Mouse (Mus musculus) MEL (cell line): ENCODE measurements around the gene Arf6. TPM values are rescaled to one million over a fixed set of nuclear protein-coding genes. Genes with fewer than 3 reads are reported as not detected.
A peak's percentile ranks its signal among the peaks of the same experiment; 100 is the strongest.

Source experiments
- DNase-seq: peaks from one replicate; pipeline ENCODE4 v3.0.0; 2011; ENCODE audit warnings: low read depth, low spot score
- H3K27ac ChIP-seq: 2 replicates; pipeline ENCODE4 v1.5.1; 2012; ENCODE audit warnings: low read depth, mild to moderate bottlenecking, control low read depth, low read length, moderate library complexity; ENCODE audit not compliant: control insufficient read depth
- H3K27me3 ChIP-seq, 2 experiments: fragments of 150-350 bp in 1 of 2; sonication (generic) in 1 of 2; 2 replicates each; pipeline ENCODE4 v1.6.1; 2012; ENCODE audit warnings: low read length in 2 of 2, mild to moderate bottlenecking in 2 of 2, improper control_type of control experiment in 1 of 2, moderate library complexity in 1 of 2; ENCODE audit not compliant: insufficient read depth in 2 of 2, control insufficient read depth in 1 of 2
- H3K36me3 ChIP-seq, 2 experiments: 2 replicates each; pipeline ENCODE4 v1.6.1; 2012 to 2014; ENCODE audit warnings: low read length in 2 of 2, improper control_type of control experiment in 1 of 2, inconsistent platforms in 1 of 2, mild to moderate bottlenecking in 1 of 2; ENCODE audit not compliant: insufficient read depth in 2 of 2, control insufficient read depth in 1 of 2
- H3K4me1 ChIP-seq, 2 experiments: fragments of 150-350 bp in 1 of 2; sonication (generic) in 1 of 2; 2 replicates each; pipeline ENCODE4 v1.6.1; 2012; ENCODE audit warnings: low read length in 2 of 2, improper control_type of control experiment in 1 of 2, mild to moderate bottlenecking in 1 of 2; ENCODE audit not compliant: insufficient read depth in 2 of 2, control insufficient read depth in 1 of 2
- H3K4me3 ChIP-seq, 2 experiments: fragments of 150-350 bp in 1 of 2; sonication (generic) in 1 of 2; 2 replicates each; pipeline ENCODE4 v1.5.1; 2012; ENCODE audit warnings: low read depth in 2 of 2, low read length in 2 of 2, mild to moderate bottlenecking in 2 of 2, moderate library complexity in 2 of 2, control low read depth in 1 of 2, improper control_type of control experiment in 1 of 2; ENCODE audit not compliant: control insufficient read depth in 1 of 2, insufficient read depth in 1 of 2
- H3K79me2 ChIP-seq: 2 replicates; pipeline ENCODE4 v1.6.1; 2012; ENCODE audit warnings: mild to moderate bottlenecking, low read length, moderate library complexity; ENCODE audit not compliant: control insufficient read depth, poor library complexity, insufficient read depth
- H3K9ac ChIP-seq: 2 replicates; pipeline ENCODE4 v1.6.1; 2012; ENCODE audit warnings: low read depth, mild to moderate bottlenecking, control low read depth, low read length, moderate library complexity; ENCODE audit not compliant: control insufficient read depth, poor library complexity, severe bottlenecking
- H3K9me3 ChIP-seq: fragments of 150-350 bp; sonication (generic); replicated peaks from 2 replicates; pipeline ENCODE4 v1.6.1; 2012; ENCODE audit warnings: mild to moderate bottlenecking, low read length, improper control_type of control experiment, moderate library complexity; ENCODE audit not compliant: insufficient read depth
- BHLHE40 ChIP-seq: IDR thresholded peaks from 2 replicates; pipeline ENCODE4 v1.6.1; 2012; ENCODE audit warnings: low read depth, mild to moderate bottlenecking, inconsistent platforms, low read length, improper control_type of control experiment, borderline replicate concordance
- CTCF ChIP-seq, 3 experiments: IDR thresholded peaks in 2 of 3; conservative IDR thresholded peaks in 1 of 3; 2 replicates each; pipeline ENCODE4 v1.5.1; 2011 to 2012; ENCODE audit warnings: low read length in 3 of 3, low read depth in 2 of 3, mild to moderate bottlenecking in 2 of 3, improper control_type of control experiment in 1 of 3, inconsistent platforms in 1 of 3, mixed read lengths in 1 of 3, moderate library complexity in 1 of 3; ENCODE audit not compliant: control insufficient read depth in 1 of 3, insufficient read depth in 1 of 3, poor library complexity in 1 of 3, severe bottlenecking in 1 of 3
- E2F4 ChIP-seq: IDR thresholded peaks from 2 replicates; pipeline ENCODE4 v1.6.1; 2011; ENCODE audit warnings: low read depth, low read length, improper control_type of control experiment, borderline replicate concordance
- ETS1 ChIP-seq: IDR thresholded peaks from 2 replicates; pipeline ENCODE4 v1.6.1; 2012; ENCODE audit warnings: low read depth, mild to moderate bottlenecking, inconsistent platforms, low read length, improper control_type of control experiment, moderate library complexity
- KAT2A ChIP-seq: conservative IDR thresholded peaks from 2 replicates; pipeline ENCODE4 v1.6.1; 2012; ENCODE audit warnings: low read depth, low read length, improper control_type of control experiment, inconsistent platforms
- MAFK ChIP-seq: IDR thresholded peaks from 2 replicates; pipeline ENCODE4 v1.6.1; 2011; ENCODE audit warnings: low read depth, mild to moderate bottlenecking, low read length, improper control_type of control experiment, borderline replicate concordance
- MAX ChIP-seq: IDR thresholded peaks from 2 replicates; pipeline ENCODE4 v1.6.1; 2011; ENCODE audit warnings: low read length, improper control_type of control experiment
- MAZ ChIP-seq: IDR thresholded peaks from 2 replicates; pipeline ENCODE4 v1.6.1; 2012; ENCODE audit warnings: low read depth, mild to moderate bottlenecking, inconsistent platforms, low read length, improper control_type of control experiment
- MYC ChIP-seq: IDR thresholded peaks from 2 replicates; pipeline ENCODE4 v1.6.1; 2011; ENCODE audit warnings: low read depth, mild to moderate bottlenecking, low read length, improper control_type of control experiment, moderate library complexity
- NRF1 ChIP-seq: IDR thresholded peaks from 2 replicates; pipeline ENCODE4 v1.6.1; 2014; ENCODE audit warnings: low read depth, mild to moderate bottlenecking, inconsistent platforms, low read length, improper control_type of control experiment, moderate library complexity; ENCODE audit not compliant: poor library complexity, insufficient read depth, severe bottlenecking
- POLR2A ChIP-seq, 2 experiments: IDR thresholded peaks; 2 replicates each; pipeline ENCODE4 v1.6.1; 2011 to 2012; ENCODE audit warnings: low read length in 2 of 2, mild to moderate bottlenecking in 2 of 2, control low read depth in 1 of 2, improper control_type of control experiment in 1 of 2, low read depth in 1 of 2, moderate library complexity in 1 of 2; ENCODE audit not compliant: control insufficient read depth in 1 of 2, insufficient read depth in 1 of 2, poor library complexity in 1 of 2
- POLR2AphosphoS2 ChIP-seq: IDR thresholded peaks from 2 replicates; pipeline ENCODE4 v1.6.1; 2011; ENCODE audit warnings: low read length, improper control_type of control experiment
- SIN3A ChIP-seq: IDR thresholded peaks from 2 replicates; pipeline ENCODE4 v1.6.1; 2012; ENCODE audit warnings: low read length, improper control_type of control experiment, inconsistent platforms
- SMC3 ChIP-seq: IDR thresholded peaks from 2 replicates; pipeline ENCODE4 v1.6.1; 2011; ENCODE audit warnings: low read depth, low read length, improper control_type of control experiment
- TBP ChIP-seq: IDR thresholded peaks from 2 replicates; pipeline ENCODE4 v1.8.0; 2011; ENCODE audit warnings: low read depth, low read length, improper control_type of control experiment
- UBTF ChIP-seq: IDR thresholded peaks from 2 replicates; pipeline ENCODE4 v1.6.1; 2012; ENCODE audit warnings: low read depth, mild to moderate bottlenecking, inconsistent platforms, low read length, improper control_type of control experiment, moderate library complexity, borderline replicate concordance; ENCODE audit not compliant: insufficient read depth
- USF1 ChIP-seq: IDR thresholded peaks from 2 replicates; pipeline ENCODE4 v1.6.1; 2014; ENCODE audit warnings: low read depth, mild to moderate bottlenecking, inconsistent platforms, low read length, improper control_type of control experiment, moderate library complexity
- USF2 ChIP-seq, 2 experiments: IDR thresholded peaks; 2 replicates each; pipeline ENCODE4 v1.6.1; 2011 to 2012; ENCODE audit warnings: improper control_type of control experiment in 2 of 2, low read length in 2 of 2, borderline replicate concordance in 1 of 2, inconsistent platforms in 1 of 2, low read depth in 1 of 2, mild to moderate bottlenecking in 1 of 2; ENCODE audit not compliant: insufficient read depth in 1 of 2
- ZMIZ1 ChIP-seq: IDR thresholded peaks from 2 replicates; pipeline ENCODE4 v1.6.1; 2012; ENCODE audit warnings: low read depth, mild to moderate bottlenecking, inconsistent platforms, low read length, improper control_type of control experiment, moderate library complexity
- polyA plus RNA-seq, 2 experiments: library from polyadenylated mRNA; stranded (reverse) in 1 of 2; unstranded in 1 of 2; fragments of >175 nt in 1 of 2; fragments of >200 nt in 1 of 2; gene quantifications; 2 replicates each; pipeline versions ENCODE4 v1.2.1 to v1.2.4; 2012; ENCODE audit warnings: low replicate concordance in 2 of 2, low read depth in 1 of 2; ENCODE audit not compliant: insufficient read length in 2 of 2, insufficient read depth in 1 of 2, missing spikeins in 1 of 2
- total RNA-seq: library from RNA; depleted of rRNA; stranded (reverse); fragments of 300-350 nt; gene quantifications from 2 replicates; pipeline ENCODE4 v1.2.3, GENCODE M21; 2012

Arf6 gene
- total and polyA plus RNA-seq, 3 experiments: 140 to 192 (median 181) TPM

- no peak for TF ChIP-seq E2F4
- TF ChIP-seq SIN3A: peak; percentile 85
- no peak for TF ChIP-seq USF2 (IDR thresholded peaks at IDR 0.05; ENCODE audit: borderline replicate concordance in 1 of 2, insufficient read depth in 1 of 2, low read depth in 1 of 2, low read length in 2 of 2)
- peak; percentile 18 for TF ChIP-seq POLR2AphosphoS2
- no peak for TF ChIP-seq CTCF (IDR thresholded peaks at IDR 0.05 in 2 of 3, conservative IDR thresholded peaks at IDR 0.05 in 1 of 3; ENCODE audit: control insufficient read depth in 1 of 3, insufficient read depth in 1 of 3, low read depth in 2 of 3, low read length in 3 of 3, poor library complexity in 1 of 3, severe bottlenecking in 1 of 3)
- no peak for TF ChIP-seq MAZ
- 0 out of 2 replicates have a peak, but pooled peaks have one; percentile 41 for TF ChIP-seq ZMIZ1
- TF ChIP-seq BHLHE40: no peak
- peak; percentile 32; the same call in 1 of the 2 replicates for TF ChIP-seq ETS1
- peak; percentile 23; the same call in 1 of the 2 replicates for TF ChIP-seq MYC
- TF ChIP-seq MAFK: no peak
Observed at GRCm38 (mm10) chr12:69373850-69374766, 2.2 kb downstream of the Arf6 start (continued).

- H3K27ac ChIP-seq: no peak overlapping the region
- DNase-seq: no peak
- no peaks in the 10 kb centered on the region for H3K27me3 ChIP-seq
- no peaks in the 10 kb centered on the region for H3K9me3 ChIP-seq
- peaks cover 2 to 7% of the 10 kb centered on the region in 2 experiments for H3K4me1 ChIP-seq
- H3K79me2 ChIP-seq: peaks cover 40% of the 10 kb centered on the region
- peaks cover 4 to 22% of the 10 kb centered on the region in 2 experiments; a peak in 3 of 4 replicates for H3K36me3 ChIP-seq
- no peak overlapping the region; the same call in 1 of the 2 replicates for H3K9ac ChIP-seq
- TF ChIP-seq MAX: no peak
- TF ChIP-seq POLR2A (IDR thresholded peaks at IDR 0.05; ENCODE audit: control insufficient read depth in 1 of 2, insufficient read depth in 1 of 2, low read depth in 1 of 2, low read length in 2 of 2, poor library complexity in 1 of 2): no peak
- no peak for TF ChIP-seq KAT2A
- TF ChIP-seq MAFK: no peak
- TF ChIP-seq NRF1: no peak
- no peak for TF ChIP-seq TBP
- TF ChIP-seq E2F4: no peak
- TF ChIP-seq ETS1: no peak
- TF ChIP-seq MAZ: no peak
- TF ChIP-seq UBTF: no peak
- no peak for TF ChIP-seq MYC
- TF ChIP-seq USF1: no peak
- TF ChIP-seq SMC3: no peak
- no peak overlapping the region; a peak in 1 of 4 replicates for H3K4me3 ChIP-seq
Observed at GRCm38 (mm10) chr12:69376132-69376531, 4.2 kb downstream of the Arf6 start.
